Mouse (Mus musculus) liver, embryonic 13.5 days (tissue): Measurements from ENCODE around the gene 1700029J07Rik. TPM values are rescaled to one million over a fixed set of nuclear protein-coding genes. Genes with fewer than 3 reads are reported as not detected.

ENCODE experiments used
- polyA plus RNA-seq: library from polyadenylated mRNA; unstranded; fragments of >200 nt; fragmentation: Nextera tagmentation; extraction: Ambion mirVana; gene quantifications from 2 replicates; pipeline ENCODE4 v1.2.1, GENCODE M21; 2015

The 1700029J07Rik gene
- polyA plus RNA-seq, 1 experiment from 2014 or later, result 0.56 TPM

Other genes starting within 250 kb of the 1700029J07Rik start
- gene Pdlim3, start 89.8 kb downstream of the 1700029J07Rik start, polyA plus RNA-seq, result 1.7 and 2.2 TPM in 2 replicates
- not detected in 2 replicates for gene Ccdc110, start 40.6 kb downstream of the 1700029J07Rik start, polyA plus RNA-seq
- gene Ufsp2, start 276 bp upstream of the 1700029J07Rik start, polyA plus RNA-seq, result 42.1 and 42.8 TPM in 2 replicates
- 0.05 TPM in 1 of 2 replicates, not detected in the other for gene Lrp2bp, start 24.1 kb upstream of the 1700029J07Rik start, polyA plus RNA-seq
- 4.7 and 4.9 TPM in 2 replicates for gene Ankrd37, start 30.5 kb upstream of the 1700029J07Rik start, polyA plus RNA-seq
- gene Cfap97, start 176.5 kb upstream of the 1700029J07Rik start, polyA plus RNA-seq, result 9.2 and 13.3 TPM in 2 replicates
- gene Snx25, start 176.9 kb upstream of the 1700029J07Rik start, polyA plus RNA-seq, result 3.7 and 4.4 TPM in 2 replicates
- 124 and 129 TPM in 2 replicates for gene Slc25a4, start 236.0 kb upstream of the 1700029J07Rik start, polyA plus RNA-seq